Mouse (Mus musculus) hindbrain, embryonic 11.5 days (tissue): ENCODE data around the gene Hsdl2. TPM values are rescaled to one million over a fixed set of nuclear protein-coding genes. Genes with fewer than 3 reads are reported as not detected.
"Not testable (repeated sequence)": the region's sequence is repeated elsewhere in the genome, so short reads cannot be mapped to it uniquely, and the experiment has no call there.

Experiments used
- ATAC-seq: fragments of 200-750 bp; cut with Nextera tagmentation; 2 replicates; pipeline ENCODE4 v1.8.0; 2017; ENCODE audit warnings: mild to moderate bottlenecking, moderate TSS enrichment, moderate library complexity; ENCODE audit not compliant: low FRiP score
- DNase-seq: peaks from one replicate; pipeline ENCODE4 v3.0.0-alpha.2; 2015; ENCODE audit warnings: low spot score
- H3K27ac ChIP-seq: fragments of 300-500 bp; sonication (generic); 2 replicates; pipeline ENCODE4 v1.5.1; 2014; ENCODE audit warnings: mild to moderate bottlenecking, low read depth, low read length
- H3K27me3 ChIP-seq: fragments of 300-500 bp; sonication (generic); 2 replicates; pipeline ENCODE4 v1.6.1; 2014; ENCODE audit warnings: mild to moderate bottlenecking, low read length, moderate library complexity, mixed read lengths; ENCODE audit not compliant: control insufficient read depth, insufficient read depth
- H3K36me3 ChIP-seq: fragments of 300-500 bp; sonication (generic); 2 replicates; pipeline ENCODE4 v1.6.1; 2014; ENCODE audit warnings: mild to moderate bottlenecking, low read length, moderate library complexity, mixed read lengths; ENCODE audit not compliant: control insufficient read depth, insufficient read depth
- H3K4me1 ChIP-seq: fragments of 300-500 bp; sonication (generic); replicated peaks from 2 replicates; pipeline ENCODE4 v1.6.1; 2014; ENCODE audit warnings: low read length, mixed read lengths; ENCODE audit not compliant: control insufficient read depth, insufficient read depth
- H3K4me2 ChIP-seq: fragments of 300-500 bp; sonication (generic); replicated peaks from 2 replicates; pipeline ENCODE4 v1.6.1; 2014; ENCODE audit warnings: mild to moderate bottlenecking, low read depth, low read length
- H3K4me3 ChIP-seq: fragments of 300-500 bp; sonication (generic); 2 replicates; pipeline ENCODE4 v1.5.1; 2014; ENCODE audit warnings: low read depth, low read length
- H3K9ac ChIP-seq: fragments of 300-500 bp; sonication (generic); 2 replicates; pipeline ENCODE4 v1.6.1; 2014; ENCODE audit warnings: low read depth, low read length
- H3K9me3 ChIP-seq: fragments of 300-500 bp; sonication (generic); 2 replicates; pipeline ENCODE4 v1.6.1; 2016; ENCODE audit warnings: low read length; ENCODE audit not compliant: control insufficient read depth
- WGBS: fragments of 180-500 bp; shearing (Covaris S2); extraction: QIAGEN DNeasy Blood & Tissue Kit; methylation state at CpG from one replicate; pipeline ENCODE4 v1.1.7; 2014; 5-methylcytosine and 5-hydroxymethylcytosine counted together
- polyA plus RNA-seq: library from polyadenylated mRNA; unstranded; fragments of >200 nt; fragmentation: Nextera tagmentation; extraction: Ambion mirVana; gene quantifications from 2 replicates; pipeline ENCODE4 v1.2.1, GENCODE M21; 2014

The Hsdl2 gene
- polyA plus RNA-seq, 1 experiment from 2014 or later, result 39.4 TPM

DNA sequence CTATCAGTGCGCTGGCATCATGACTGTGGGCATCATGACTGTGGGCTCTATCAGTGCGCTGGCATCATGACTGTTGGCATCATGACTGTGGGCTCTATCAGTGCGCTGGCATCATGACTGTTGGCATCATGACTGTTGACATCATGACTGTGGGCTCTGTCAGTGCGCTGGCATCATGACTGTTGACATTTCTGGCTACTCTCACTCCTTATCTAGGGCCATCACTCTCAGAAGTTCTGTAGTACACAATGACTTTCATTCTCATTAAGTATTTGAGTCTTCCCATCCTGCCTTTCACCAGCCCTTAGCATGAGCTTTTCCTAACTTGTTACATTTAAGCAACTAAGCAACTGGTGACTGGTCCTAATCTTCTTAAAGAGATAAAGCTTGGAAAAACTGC, 24.0 kb upstream of the Hsdl2 start:
- 96% methylated on average over 4 of the region's 4 CpGs for WGBS
- not testable (repeated sequence) for H3K4me3 ChIP-seq, H3K36me3 ChIP-seq, H3K27me3 ChIP-seq, H3K4me1 ChIP-seq, H3K9me3 ChIP-seq, H3K27ac ChIP-seq, H3K4me2 ChIP-seq, DNase-seq, ATAC-seq, H3K9ac ChIP-seq

GRCm38 (mm10) chr4:59558096-59558720, 23.2 kb upstream of the Hsdl2 start:
- ATAC-seq (no peak), DNase-seq (no peak)
- WGBS, result 75% methylated on average over 6 of the region's 6 CpGs

DNA sequence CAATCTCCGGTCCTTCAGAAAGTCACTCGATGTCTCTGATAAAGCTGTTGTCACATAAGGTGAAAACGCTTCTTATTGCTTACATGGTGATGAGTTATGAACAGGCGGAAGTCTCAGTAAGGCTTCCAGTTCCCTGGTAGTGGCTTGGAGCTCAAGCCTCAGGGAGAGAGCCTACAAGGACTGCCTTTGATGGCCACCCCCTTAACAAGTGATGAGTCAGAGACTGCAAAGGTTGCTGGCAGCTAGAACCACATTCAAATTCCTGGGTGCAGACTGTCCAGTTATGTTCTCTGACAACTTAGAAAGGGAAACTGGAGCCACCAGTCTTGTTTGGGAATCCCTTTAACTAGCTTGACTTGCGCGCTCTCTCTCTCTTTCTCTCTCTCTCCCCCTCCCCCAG, 21.2 kb upstream of the Hsdl2 start:
- H3K27ac ChIP-seq, result no peak overlapping the region
- no peaks in the 10 kb centered on the region for H3K9me3 ChIP-seq
- H3K27me3 ChIP-seq, result no peaks in the 10 kb centered on the region
- ATAC-seq (no peak), DNase-seq (no peak)
- no peaks in the 10 kb centered on the region for H3K36me3 ChIP-seq
- 91% methylated on average over 6 of the region's 6 CpGs for WGBS
- no peaks in the 10 kb centered on the region for H3K4me1 ChIP-seq
- no peak overlapping the region for H3K4me2 ChIP-seq
- no peak overlapping the region for H3K9ac ChIP-seq
- H3K4me3 ChIP-seq, result no peak overlapping the region

More at GRCm38 (mm10) chr4:59558096-59558720, 23.2 kb upstream of the Hsdl2 start:
- Histone ChIP-seq H3K4me3 (no peak overlapping the region), H3K36me3 (no peaks in the 10 kb centered on the region), H3K27me3 (no peaks in the 10 kb centered on the region), H3K9ac (no peak overlapping the region), H3K9me3 (no peaks in the 10 kb centered on the region), H3K4me2 (no peak overlapping the region), H3K27ac (no peak overlapping the region), H3K4me1 (no peaks in the 10 kb centered on the region)

- H3K4me1 ChIP-seq, result no peaks in the 10 kb centered on the region
- no peak overlapping the region for H3K4me3 ChIP-seq
- H3K36me3 ChIP-seq, result no peaks in the 10 kb centered on the region
- 79% methylated on average over 3 of the region's 3 CpGs for WGBS
- ATAC-seq (no peak), DNase-seq (no peak)
- no peaks in the 10 kb centered on the region for H3K9me3 ChIP-seq
- no peak overlapping the region for H3K4me2 ChIP-seq
- no peak overlapping the region for H3K9ac ChIP-seq
- no peaks in the 10 kb centered on the region for H3K27me3 ChIP-seq
- no peak overlapping the region for H3K27ac ChIP-seq
These were observed 17.2 kb upstream of the Hsdl2 start for GRCm38 (mm10) chr4:59564128-59564527.

DNA sequence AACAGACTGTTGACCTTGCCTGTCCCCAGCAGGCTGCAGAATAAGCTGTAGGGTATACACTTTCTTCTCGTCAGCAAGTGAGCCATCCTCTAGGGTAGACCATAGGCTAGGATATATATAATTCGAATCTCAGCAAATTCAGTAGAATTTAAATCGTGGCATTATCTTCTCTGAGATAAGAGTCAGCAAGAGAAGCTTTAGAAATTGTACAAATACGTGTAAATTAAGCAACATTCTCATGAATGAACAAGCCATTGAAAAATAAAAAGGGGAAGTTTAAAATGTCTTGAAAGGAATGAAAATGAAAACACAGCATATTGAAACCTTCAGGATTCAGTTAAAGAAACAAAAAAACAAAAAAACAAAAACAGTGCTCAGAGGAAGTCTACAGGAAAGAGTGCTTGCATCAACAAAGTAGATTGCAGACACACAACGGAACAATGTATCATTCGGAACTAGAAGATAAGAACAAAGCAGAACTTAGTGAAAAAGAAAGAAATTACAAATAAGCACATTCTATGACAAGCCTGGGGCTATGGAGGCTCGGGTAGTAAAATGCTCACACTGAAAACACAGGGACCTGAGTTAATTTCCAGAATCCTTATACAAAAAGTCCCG, 15.7 kb upstream of the Hsdl2 start:
- no peak overlapping the region for H3K27ac ChIP-seq
- H3K9me3 ChIP-seq, result no peaks in the 10 kb centered on the region
- H3K9ac ChIP-seq, result no peak overlapping the region
- H3K4me3 ChIP-seq, result no peak overlapping the region
- 76% methylated on average over 8 of the region's 8 CpGs for WGBS
- H3K4me2 ChIP-seq, result no peak overlapping the region
- H3K27me3 ChIP-seq, result no peaks in the 10 kb centered on the region
- H3K36me3 ChIP-seq, result no peaks in the 10 kb centered on the region
- ATAC-seq (no peak), DNase-seq (no peak)
- H3K4me1 ChIP-seq, result no peaks in the 10 kb centered on the region

- no peak overlapping the region for H3K4me3 ChIP-seq
- DNase-seq (no peak), ATAC-seq (no peak)
- H3K9ac ChIP-seq, result no peak overlapping the region
- H3K27ac ChIP-seq, result no peak overlapping the region
- 85% methylated on average over 6 of the region's 6 CpGs for WGBS
- H3K36me3 ChIP-seq, result no peaks in the 10 kb centered on the region
- no peaks in the 10 kb centered on the region for H3K4me1 ChIP-seq
- no peaks in the 10 kb centered on the region for H3K27me3 ChIP-seq
- no peaks in the 10 kb centered on the region for H3K9me3 ChIP-seq
- H3K4me2 ChIP-seq, result no peak overlapping the region
These were observed 13.6 kb upstream of the Hsdl2 start for GRCm38 (mm10) chr4:59567576-59568260.

GRCm38 (mm10) chr4:59569538-59569937, 11.8 kb upstream of the Hsdl2 start:
- Histone ChIP-seq H3K9me3 (no peaks in the 10 kb centered on the region), H3K4me3 (no peak overlapping the region), H3K27ac (no peak overlapping the region), H3K9ac (no peak overlapping the region), H3K27me3 (no peaks in the 10 kb centered on the region), H3K4me2 (no peak overlapping the region), H3K36me3 (no peaks in the 10 kb centered on the region), H3K4me1 (no peaks in the 10 kb centered on the region)
- WGBS, result 7% methylated on average over 7 of the region's 7 CpGs
- ATAC-seq, result no peak
- peak; percentile 88 for DNase-seq

DNA sequence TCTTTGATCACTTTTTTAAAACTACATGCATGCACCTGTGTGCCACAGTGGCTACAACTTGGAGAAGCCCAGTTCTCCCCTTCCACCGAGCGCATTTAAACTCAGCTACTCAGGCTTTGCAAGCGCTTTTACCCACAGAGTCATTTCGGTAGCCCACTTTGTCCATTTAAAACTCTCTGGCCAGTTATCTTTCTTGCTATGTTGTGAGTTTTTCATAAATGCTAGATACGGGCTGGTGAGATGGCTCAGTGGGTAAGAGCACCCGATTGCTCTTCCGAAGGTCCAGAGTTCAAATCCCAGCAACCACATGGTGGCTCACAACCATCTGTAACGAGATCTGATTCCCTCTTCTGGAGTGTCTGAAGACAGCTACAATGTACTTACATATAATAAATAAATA, 10.8 kb upstream of the Hsdl2 start:
- not testable (repeated sequence) for H3K9me3 ChIP-seq, H3K36me3 ChIP-seq, H3K4me1 ChIP-seq, H3K27ac ChIP-seq, H3K9ac ChIP-seq, H3K27me3 ChIP-seq, H3K4me3 ChIP-seq, DNase-seq, ATAC-seq, H3K4me2 ChIP-seq
- WGBS, result 87% methylated on average over 7 of the region's 8 CpGs
